Mouse (Mus musculus) cerebellum, adult 11 months (tissue): Measurements from ENCODE around the gene Aig1.

ENCODE experiments used
- DNase-seq: peaks from one replicate; pipeline ENCODE4 v3.0.0; 2022

The Aig1 gene

DNA sequence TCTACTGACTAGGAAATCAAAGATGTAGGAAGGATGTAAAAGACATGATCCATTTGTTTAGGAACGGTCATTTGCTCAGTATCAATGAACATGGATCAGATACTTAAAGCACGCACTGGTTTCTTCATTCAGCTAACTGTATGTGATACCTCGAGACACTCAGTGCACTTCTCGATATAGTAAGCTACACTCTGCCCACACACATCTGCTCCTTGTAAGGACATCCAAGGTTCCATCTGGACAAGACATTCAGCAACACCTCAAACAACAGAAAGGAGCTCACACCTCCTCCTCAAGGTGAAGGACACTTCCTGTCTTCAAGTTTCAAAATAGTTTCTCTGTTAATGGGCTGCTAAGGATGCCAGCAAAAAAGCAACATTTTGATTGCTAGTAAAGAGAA, 23.9 kb downstream of the Aig1 start:
- DNase-seq = no peak

DNA sequence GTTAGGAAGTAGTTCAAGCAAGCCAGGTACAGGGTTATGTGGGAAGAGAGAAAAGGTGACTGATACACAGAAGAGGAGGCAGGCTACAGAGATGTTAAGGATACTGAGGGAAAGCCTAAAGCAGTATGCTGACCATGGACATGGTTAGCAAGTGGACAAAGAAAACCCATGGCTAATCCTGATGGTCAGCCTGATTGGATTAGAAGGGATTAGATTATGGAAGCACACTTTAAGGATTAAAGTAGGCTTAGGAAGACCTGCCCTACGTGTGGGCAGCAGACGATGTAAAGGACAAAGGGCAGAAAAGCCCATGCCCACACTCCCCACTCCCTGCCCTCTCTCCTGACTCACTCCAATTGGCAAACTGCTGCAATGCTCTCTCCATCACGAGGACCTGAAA, 25.0 kb downstream of the Aig1 start:
- no peak for DNase-seq

DNA sequence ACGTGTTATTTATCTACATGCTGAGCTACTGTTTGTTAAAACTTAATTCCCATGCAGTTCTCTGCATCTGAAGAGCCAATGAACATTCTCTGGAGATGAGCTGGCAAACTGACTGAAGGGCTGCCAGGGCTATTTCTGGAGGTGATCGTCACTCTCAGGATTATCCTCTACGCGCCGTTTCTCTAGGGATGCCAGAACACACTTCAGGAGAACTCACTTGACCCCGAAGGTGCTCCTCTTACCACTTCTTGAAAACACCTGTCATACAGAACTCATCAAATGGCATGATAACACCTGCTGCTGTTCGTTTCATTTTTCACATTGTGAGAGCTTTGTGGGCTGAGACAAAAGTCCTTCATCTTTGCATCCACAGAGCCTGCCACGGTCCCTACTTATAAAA, 25.9 kb downstream of the Aig1 start:
- DNase-seq = peak; percentile 54

DNA sequence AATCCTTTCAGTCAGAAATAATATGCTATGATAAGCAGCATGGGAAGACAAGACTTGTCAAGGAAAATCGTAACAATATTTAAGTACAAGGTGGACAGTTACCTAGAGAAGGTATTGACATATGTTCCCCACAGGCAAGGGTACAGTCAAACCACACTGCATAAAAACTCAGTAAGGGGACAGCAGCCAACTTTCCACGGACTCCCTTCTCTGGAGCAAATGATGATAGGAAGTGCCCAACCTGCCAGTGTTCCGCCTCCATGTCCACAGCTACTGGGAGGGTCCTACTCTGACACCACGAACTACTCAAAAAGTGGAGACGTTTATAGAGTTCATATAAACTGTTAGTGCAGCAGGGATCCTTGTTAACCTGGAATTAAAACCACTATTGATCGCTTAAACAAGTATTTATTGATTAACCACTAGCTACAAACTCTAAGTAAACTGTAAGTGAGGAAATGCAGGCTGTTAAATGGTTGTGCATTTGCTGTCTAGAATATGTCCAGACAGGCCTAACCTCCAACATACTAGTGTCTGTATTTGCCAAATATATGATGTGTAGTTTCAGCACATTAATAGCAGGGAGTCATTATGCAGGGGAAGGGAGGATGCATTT, 30.2 kb downstream of the Aig1 start:
- no peak for DNase-seq

DNA sequence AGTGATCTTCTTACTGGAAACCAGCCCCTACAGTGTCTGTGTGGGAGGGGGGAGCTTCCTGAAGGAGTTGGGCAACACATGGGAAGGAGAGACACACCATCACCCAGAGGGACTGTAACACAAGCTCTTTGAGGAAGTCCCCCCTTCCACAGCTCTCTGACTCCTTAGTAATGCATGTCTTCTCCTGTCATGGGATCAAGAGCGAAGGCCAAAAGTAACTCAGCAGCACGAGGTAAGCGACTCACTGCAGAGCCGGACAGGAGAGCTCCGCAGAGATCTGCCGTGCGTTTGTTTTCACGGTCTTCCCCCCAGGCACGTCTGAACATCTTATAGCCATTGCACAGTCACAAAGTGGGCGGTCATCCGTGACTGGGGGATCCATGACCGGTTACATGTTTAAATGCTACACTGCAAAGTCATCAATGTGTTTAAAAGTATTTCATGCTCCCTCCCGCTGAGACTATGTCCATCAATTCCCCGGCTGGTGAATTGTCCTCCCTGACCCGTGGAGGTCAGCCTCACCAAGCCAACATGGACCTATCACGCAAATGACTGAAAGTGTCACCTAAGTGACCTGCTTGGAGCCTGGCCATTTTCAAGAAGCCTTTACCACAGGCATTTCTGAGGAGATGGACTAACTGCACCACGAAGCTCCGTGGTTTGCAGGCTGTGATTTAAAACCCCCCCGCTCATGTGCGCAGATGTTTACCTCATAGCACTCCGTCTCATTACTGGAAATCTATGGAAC, 30.9 kb downstream of the Aig1 start:
- no peak for DNase-seq

DNA sequence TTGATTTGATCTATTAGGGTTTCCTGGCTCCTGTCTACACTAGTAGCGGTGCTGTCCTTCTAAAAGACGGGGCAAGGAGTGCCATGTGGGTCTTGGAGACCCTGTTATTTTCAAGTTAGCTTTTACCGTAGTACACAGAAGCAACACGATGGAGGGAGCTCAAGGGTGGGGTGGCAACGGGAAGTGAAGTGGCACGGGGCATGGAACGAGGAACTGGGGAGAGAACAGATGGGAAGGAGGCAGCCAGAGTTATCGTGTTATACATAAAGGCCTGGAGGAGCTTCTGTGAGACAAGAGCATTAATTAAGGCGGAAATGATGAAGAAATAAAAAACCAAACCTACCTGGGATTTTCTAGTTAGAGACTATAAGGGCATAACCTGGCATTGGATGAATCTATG, 31.8 kb downstream of the Aig1 start:
- DNase-seq = no peak

DNA sequence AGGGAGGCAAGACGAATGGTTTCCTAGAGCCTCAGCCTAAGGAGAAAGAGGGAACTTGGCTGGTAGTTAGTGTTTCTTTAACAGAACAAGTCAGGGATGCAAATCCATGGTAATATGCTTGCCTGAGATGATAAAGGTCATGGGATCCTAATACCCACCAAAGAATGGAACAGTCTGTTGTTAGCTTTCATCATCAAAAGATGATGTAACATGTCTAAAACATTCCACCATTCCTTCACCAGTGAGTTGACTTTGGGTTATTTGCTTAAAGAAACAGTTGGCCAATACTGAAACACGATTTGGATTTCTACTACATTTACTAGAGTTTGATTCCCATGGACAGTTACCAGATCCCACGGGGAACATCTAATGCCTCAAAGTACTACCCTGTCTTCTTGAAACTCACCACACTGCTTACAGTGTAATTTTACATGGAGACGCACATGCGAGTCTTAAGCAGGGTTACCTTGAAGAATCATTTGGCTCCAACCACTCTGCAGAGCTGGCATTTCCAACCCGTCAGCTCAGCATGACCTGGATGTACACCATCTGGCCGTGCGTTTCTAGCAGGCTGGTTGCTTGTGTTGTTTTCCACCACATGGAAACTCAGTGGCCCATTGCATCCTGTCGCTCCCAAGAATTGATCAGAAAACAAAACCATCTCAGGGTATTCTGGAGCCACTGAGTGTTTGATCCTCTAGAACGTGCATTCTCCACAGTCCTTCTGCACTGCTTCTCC, 32.9 kb downstream of the Aig1 start:
- DNase-seq = peak; percentile 90

DNA sequence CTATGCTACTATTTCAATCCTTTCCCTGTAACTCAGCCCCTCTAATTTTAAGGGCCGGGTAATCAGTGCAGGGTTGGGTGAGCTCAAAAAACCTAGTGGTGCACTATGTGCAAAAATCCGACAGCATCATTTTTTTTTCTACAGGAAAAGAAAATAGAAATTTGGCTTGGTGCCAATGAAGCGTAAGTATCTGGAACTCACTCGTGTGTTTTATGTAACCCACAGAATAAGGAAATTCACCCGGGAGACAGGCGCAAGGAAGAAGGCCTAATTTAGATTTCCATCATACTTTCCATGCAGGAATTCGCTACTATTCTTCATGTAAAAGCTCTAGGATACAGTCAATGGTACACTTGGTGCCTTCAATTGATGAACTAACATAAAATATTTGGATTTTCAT, 34.7 kb downstream of the Aig1 start:
- DNase-seq = no peak

DNA sequence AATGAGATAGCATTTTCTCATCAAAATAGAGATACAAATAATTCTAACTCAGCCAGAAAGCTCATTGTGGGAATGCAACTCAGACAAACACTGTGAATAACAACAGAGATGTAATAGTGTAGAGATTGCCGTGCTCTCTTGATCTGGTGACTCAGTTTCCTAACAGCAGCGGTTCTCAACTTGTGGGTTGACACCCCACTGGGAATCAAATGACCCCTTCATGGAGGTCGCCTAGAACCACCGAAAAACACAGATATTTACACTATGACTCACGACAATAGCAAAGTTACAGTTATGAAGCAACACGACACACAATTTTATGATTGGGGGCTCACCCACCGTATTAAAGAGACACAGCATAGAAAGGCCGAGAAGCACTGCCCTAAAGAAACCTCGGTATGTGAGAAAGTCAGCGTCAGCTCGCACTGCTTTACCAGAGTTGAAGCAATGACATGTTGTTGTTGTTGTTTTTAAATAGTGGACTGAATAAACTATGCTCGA, 35.7 kb downstream of the Aig1 start:
- DNase-seq = no peak

DNA sequence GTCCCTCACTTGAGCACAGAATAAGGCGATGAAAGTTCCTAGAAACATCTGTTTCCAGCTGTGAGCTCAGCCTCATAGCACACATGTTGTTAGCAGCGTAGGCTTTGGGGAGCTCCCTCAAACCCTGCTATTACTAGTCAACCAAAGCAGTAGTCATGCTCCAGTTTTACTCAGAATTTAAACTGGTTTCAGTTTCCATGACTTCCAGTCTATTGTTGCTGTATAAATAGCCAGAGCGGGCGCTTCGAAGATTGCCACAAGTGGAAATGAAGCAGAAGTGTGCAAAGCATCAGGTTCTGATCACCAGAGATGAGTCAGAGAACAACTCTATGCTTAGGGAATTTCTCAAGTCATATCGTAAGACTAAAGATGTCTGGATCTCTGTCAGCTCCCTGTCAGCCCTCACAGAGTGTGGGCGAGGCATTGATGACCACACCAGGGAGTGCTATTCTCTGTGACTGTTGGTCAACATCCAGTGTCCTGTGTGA, 36.2 kb downstream of the Aig1 start:
- DNase-seq = no peak

DNA sequence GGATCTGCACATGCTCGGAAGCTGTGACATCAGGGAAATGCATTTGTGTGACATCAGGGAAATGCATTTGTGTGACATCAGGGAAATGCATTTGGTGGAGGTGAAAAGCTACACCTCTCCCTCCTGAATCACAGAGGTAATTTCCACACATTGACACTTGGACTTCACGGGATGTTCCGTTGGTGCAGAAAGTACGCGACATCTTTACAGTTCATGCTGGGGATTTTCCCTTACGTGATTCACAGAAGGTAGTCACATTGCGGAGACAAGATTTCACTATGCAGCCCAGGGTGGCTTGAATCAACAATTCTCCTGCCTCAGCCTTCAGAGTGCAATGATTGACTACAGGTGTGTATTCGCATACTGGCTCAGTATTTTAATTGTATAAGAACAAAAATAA, 41.6 kb downstream of the Aig1 start:
- DNase-seq = no peak

DNA sequence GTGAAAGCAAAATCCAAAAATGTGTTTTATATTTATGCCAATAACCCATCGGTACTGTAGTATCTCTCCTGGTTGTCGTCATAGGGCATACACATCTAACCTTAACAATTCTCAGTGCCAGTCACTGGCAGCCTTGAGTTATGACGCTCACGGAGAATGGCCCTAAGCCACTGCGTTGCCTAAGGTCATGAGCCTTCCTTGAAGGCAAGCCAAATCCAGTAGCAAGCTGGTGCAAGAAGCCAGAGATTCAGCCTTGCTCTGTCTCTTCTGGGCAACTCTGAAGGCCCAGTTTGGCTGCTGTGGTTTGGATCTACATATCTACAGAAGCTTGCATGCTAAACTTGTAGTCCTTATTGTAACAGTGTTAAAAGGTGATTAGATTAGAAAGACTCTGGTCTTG, 55.2 kb downstream of the Aig1 start:
- DNase-seq = no peak

DNA sequence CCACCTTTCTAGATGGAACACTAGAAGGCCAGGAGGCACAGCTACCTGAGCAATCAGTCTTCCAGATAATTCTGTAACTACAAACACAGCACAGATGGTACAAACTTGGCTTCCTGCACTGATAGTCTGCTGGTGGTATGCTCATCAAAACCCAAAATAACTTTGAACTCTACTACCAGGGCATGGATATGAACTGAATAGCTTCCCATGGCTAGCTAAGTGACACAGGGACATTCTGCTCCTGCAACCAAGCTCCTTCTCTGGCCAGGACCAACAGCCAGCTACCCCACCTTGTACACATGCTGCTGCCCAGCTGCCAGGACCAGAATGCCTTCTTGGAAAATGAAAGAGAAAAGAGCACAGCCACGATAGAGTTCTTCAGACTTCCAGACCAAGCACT, 60.5 kb downstream of the Aig1 start:
- peak; percentile 71 for DNase-seq

DNA sequence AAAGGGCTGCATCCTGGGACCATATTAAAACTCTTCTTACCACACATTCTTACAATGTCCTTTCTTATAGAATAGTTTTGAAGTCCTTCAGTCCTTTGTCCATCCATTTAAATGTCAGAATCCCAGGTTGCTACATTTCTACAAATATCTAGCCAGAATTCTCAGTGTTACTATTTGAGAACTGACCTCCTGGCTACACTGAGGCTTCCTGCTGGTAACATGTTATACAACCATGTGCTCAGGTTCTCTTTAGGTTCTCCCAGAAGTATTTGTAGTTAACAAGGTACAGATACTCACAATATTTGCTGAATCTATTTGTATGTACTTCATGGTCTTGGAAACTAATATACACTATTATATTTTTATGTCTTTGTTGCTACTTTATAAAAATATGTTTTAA, 62.0 kb downstream of the Aig1 start:
- peak; percentile 43 for DNase-seq

DNA sequence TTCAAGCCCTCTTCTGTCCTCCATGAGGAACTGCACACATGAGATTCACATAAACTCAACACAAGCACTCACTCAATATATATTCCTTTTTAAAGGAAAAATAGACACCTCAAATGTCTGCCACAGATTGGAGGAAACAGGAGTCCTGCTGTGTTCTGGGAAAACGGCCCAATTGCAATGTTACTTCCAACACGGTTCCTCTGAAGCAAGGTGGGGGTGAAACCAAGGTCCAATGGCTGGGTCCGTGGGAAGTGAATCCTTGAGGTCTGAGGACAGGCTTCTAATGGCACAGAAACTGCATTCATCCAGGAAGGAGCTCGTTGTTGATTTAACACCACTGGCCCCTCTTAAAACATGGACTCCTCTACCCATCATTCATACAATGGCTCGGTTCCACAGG, 67.5 kb downstream of the Aig1 start:
- DNase-seq = peak; percentile 60

DNA sequence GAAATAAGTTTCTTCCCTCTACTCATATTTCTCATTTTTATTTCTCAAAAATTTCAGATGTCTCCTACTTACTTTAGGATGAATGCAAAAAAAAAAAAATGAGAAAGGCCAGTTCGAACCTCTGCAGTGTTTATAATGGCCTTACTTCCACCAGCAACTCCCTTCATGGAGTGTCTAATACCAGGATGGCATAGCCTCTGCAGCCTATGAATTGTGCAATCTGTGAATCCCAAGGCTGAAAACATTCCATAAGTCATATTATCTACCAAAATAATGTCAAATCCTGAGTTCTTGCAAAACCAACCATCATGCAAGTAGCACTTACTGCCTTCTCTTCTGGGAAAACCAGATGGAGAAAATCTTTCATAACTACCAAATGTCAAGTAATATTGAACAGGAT, 75.3 kb downstream of the Aig1 start:
- no peak for DNase-seq

DNA sequence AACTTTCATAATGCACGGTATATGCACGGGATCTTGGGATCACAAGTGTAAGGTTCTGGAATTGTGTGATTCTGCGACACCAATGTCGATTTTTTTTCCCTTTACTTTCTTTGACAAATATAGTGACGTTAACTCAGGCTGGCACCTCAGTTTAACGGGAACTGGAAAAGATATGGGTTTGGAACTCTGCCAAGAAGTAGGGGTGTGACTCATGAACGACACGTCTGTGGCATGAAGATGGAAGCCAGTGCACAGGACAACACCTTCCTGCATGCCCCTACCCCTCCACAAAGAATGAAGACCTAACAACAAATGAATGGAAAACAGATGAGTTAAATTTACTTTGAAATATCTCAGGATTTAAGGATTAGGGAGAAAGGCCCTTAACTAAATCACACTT, 76.0 kb downstream of the Aig1 start:
- DNase-seq = no peak

DNA sequence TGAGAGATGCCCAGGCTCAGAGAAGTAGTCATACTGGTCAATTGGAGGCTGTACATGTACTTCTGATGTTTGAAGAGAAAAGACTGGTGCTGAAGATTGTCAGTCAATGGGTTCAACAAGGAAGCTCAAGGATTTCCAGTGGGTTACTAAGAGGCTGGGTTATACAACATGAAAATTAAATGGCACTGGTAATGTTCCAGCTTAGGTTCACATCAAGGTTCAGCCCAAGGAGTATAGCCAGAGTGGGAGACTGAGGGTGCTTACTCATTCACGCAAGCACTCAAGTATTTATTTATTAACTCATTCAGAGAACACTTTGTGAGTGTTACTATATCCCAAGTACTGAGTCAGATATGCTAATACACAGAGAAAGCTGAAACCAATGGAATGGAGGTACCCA, 79.2 kb downstream of the Aig1 start:
- no peak for DNase-seq

DNA sequence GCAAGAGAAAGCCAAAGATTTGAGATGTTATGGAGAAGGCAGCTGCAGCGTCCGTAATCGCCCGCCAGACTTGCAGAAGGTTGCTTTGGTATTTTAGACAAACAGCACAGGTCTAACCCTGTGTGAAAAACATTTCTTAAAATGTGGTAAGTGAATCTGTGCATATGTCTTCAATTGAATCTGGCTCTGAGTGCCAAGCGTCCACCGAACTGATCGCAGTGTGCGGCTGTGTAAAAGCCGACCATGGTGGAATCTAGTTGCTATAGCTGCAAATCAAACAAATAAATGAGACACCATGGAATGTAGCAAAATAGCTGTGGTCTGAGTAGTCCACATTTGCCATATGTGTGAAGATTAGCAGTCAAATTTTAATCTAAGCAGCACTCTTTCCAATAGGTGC, 80.7 kb downstream of the Aig1 start:
- DNase-seq = no peak

DNA sequence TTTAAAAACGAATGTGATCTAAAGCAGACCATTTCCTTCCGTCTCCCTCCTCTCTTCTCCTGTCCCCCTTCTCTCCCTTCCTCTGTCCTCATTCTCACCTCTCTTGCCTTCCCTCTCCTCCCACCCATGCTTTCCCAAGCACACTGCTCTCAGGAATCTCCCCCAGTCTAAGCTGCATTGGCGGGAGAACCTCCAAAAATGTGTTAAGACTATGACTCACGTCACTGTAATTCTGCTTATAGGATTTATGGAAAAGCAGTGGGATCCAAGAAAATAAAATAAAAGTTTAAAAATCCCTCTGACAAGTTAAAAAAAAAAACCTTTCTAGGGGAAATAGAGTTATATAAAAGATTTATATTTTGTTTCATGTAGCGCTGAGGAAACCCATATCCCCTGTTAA, 86.0 kb downstream of the Aig1 start:
- no peak for DNase-seq

DNA sequence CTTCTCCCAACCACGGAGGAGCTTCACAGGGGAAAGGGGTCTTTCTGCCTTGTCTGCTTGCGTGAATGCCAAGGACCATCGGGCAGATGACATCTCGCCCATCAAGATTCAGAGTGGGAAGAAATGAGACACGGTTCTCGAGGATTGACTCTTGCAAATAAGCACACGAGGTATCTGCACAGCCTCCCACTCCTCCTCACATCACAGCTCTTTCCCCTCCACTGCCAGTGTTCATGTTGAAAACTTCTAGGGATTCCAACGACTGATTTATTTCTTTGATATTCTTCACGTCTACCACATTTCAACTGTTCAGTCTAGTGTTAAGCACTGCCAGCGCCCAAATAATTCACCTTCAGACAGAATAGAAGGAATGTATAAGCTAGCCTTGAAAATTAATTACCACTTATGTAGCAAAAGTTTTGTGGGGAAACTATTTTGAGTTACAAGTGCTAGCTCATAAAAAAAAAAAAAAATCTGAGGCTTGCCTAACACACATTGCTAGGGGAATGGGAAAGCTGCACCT, 86.5 kb downstream of the Aig1 start:
- DNase-seq = no peak

DNA sequence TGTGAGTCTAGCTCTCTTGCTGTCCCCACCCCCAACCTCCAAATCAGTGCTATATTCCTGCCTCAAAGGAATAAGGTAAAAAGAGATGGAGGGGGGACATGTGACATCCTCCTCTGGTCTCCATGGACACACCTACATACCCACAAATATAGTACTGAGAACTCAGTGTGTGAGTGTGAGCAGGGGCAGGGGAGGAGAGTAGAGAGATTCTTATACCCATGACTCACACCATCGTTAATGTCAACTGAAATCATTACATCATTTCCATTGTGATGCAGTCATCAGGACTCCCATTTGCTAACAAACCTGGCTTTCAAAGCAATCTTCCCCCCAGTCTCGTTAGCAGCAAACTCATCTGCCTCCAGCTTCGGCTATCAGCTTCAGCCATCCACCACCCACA, 92.8 kb downstream of the Aig1 start:
- no peak for DNase-seq

DNA sequence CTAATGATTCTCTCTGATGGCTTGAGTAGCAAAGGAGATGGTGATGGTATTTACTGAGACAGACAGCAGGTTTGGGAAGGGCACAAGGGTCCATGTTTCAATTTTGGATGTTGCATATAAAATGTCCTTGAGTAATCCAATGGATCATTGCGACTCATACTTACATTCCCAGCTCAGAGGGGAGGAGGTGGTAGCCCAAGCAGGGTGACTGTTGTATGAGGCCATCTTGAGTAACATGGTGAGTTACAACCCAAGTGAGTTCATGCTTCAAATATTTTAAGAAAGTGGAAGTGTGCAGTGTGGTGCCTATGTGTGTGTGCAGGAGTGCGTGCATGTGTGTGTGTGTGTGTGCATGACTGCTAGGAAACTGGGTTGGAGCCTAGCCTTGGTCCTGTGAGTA, 93.4 kb downstream of the Aig1 start:
- no peak for DNase-seq

DNA sequence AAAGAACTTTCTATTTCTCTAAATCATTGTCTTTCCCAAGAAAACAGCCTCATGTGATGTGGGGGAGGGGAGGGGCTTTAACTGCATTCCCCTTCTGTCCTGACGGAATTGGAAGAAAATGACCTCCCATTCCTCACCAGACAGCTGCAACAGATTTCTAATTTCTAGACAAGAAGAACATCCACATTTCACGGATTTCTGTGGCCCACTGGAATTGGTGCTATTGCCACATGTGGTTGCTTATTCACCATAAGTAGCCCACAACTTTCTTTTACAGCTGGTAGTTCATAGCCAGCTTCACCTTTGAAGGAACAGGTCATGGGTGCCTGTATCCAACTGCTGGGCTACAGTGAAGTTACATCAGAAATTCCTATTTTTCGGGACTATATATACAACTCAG, 93.9 kb downstream of the Aig1 start:
- DNase-seq = no peak
